Mouse (Mus musculus) small intestine, adult 2 months (tissue): ENCODE measurements around the gene Map2k3. TPM values are rescaled to one million over a fixed set of nuclear protein-coding genes. Genes with fewer than 3 reads are reported as not detected.
A peak's percentile ranks its signal among the peaks of the same experiment; 100 is the strongest.
"Not testable (repeated sequence)": the region's sequence is repeated elsewhere in the genome, so short reads cannot be mapped to it uniquely, and the experiment has no call there.

ENCODE experiments used
- H3K27ac ChIP-seq: fragments of 200-500 bp; 2 replicates; pipeline ENCODE4 v1.5.1; 2012; ENCODE audit warnings: low read depth, low read length, control low read depth, inconsistent platforms; ENCODE audit not compliant: insufficient read depth
- H3K27me3 ChIP-seq: fragments of 200-500 bp; 2 replicates; pipeline ENCODE4 v1.6.1; 2012; ENCODE audit warnings: mild to moderate bottlenecking, moderate library complexity, low read length, inconsistent platforms; ENCODE audit not compliant: control insufficient read depth, insufficient read depth
- H3K36me3 ChIP-seq: fragments of 200-500 bp; 2 replicates; pipeline ENCODE4 v1.6.1; 2012; ENCODE audit warnings: mild to moderate bottlenecking, low read length, control low read depth, inconsistent platforms; ENCODE audit not compliant: control insufficient read depth, insufficient read depth
- H3K4me1 ChIP-seq: fragments of 200-500 bp; 2 replicates; pipeline ENCODE4 v1.6.1; 2012; ENCODE audit warnings: low read length, inconsistent platforms, mixed read lengths; ENCODE audit not compliant: control insufficient read depth, insufficient read depth, insufficient read length
- H3K4me3 ChIP-seq: fragments of 200-500 bp; 2 replicates; pipeline ENCODE4 v1.5.1; 2012; ENCODE audit warnings: low read depth, mild to moderate bottlenecking, control low read depth, inconsistent platforms, low read length, moderate library complexity
- CTCF ChIP-seq: fragments of 200-500 bp; IDR thresholded peaks from 2 replicates; pipeline ENCODE4 v1.5.1; 2012; ENCODE audit warnings: low read depth, mild to moderate bottlenecking, control low read depth, inconsistent platforms, low read length, moderate library complexity, mixed read lengths; ENCODE audit not compliant: insufficient replicate concordance, insufficient read length; ENCODE audit errors: extremely low read depth
- POLR2A ChIP-seq: fragments of 200-500 bp; IDR thresholded peaks from 2 replicates; pipeline ENCODE4 v1.6.1; 2012; ENCODE audit warnings: low read depth, mild to moderate bottlenecking, control low read depth, inconsistent platforms, low read length, moderate library complexity
- WGBS: fragments of 180-500 bp; shearing (Covaris S2); methylation state at CpG from one replicate; pipeline ENCODE4 v1.1.7; 2018; 5-methylcytosine and 5-hydroxymethylcytosine counted together
- polyA plus RNA-seq: library from polyadenylated mRNA; depleted of rRNA; stranded (reverse); fragments of >200 nt; gene quantifications from 2 replicates; pipeline ENCODE4 v1.2.3, GENCODE M21; 2012; rRNA removed

The Map2k3 gene
- polyA plus RNA-seq: 71.6 and 98.9 TPM in 2 replicates

DNA sequence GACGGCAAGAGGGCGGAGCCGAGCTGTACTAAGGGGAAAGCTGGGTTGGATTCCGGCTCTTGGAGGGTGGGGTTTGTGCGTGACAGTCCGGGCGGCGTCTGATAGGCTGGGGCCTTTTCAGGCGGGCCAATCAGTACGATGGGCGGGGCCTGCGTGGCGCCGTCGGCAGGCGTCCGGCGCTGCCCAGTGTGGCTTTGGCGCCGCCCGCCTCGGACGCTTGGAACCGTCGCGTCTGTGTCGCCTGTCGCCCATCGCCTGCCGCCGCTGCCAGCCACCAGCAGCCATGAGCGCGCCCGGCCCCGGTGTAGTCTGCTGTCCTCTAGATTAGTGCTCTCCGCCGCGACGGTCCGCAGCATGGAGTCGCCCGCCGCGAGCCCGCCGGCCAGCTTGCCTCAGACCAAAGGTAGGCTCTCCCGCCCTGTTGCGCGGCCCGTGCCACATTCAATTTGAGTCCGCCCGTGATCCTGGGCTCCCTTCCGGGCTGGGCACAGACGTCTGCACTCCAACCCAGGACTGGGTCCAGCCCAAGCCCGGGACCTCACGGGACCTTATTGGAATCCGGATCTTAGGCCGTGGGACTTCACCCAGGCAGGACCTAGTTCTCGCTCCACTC lies at the start of gene Map2k3:
Gene Map2k3, plus strand, starts transcription at position 165 of the 613 bp plus-strand sequence.
- no peaks in the 10 kb centered on the region for H3K27me3 ChIP-seq
- peak within 1 kb of the TSS; percentile 83 for H3K27ac ChIP-seq
- peak within 1 kb of the TSS; percentile 86 for H3K4me3 ChIP-seq
- TF ChIP-seq CTCF: no peak
- peak; percentile 82 for TF ChIP-seq POLR2A
- WGBS: under 1% methylated on average over 59 of the region's 59 CpGs
- H3K36me3 ChIP-seq: no peaks in the 10 kb centered on the region
- H3K4me1 ChIP-seq: peaks cover 41% of the 10 kb centered on the region

DNA sequence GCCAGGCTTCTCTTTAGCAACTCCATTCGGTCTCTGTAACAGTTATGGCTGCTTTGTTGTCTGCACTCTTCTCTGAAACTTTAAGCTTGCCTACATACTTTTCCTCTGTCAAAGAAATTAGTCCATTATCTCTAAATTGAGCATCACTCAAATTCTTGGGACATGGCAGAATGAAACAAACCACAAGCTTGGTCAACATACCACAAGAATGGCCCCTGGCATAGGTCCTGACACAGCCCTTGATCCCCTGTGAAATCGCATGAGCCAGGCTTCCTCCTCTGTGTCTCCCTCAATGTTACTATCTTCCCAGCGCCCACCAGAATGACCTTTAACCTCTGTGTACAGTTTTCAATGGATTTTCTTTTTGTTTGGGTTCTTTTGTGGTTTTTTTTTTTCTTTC lies 49.4 kb upstream of the Map2k3 start:
- no peak overlapping the region for H3K27ac ChIP-seq
- 81% methylated on average over 3 of the region's 3 CpGs for WGBS
- no peak for TF ChIP-seq CTCF
- TF ChIP-seq POLR2A: no peak
- peaks cover 2% of the 10 kb centered on the region; the same call in 1 of the 2 replicates for H3K4me1 ChIP-seq
- H3K4me3 ChIP-seq: no peak overlapping the region
- H3K27me3 ChIP-seq: no peaks in the 10 kb centered on the region
- H3K36me3 ChIP-seq: no peaks in the 10 kb centered on the region

DNA sequence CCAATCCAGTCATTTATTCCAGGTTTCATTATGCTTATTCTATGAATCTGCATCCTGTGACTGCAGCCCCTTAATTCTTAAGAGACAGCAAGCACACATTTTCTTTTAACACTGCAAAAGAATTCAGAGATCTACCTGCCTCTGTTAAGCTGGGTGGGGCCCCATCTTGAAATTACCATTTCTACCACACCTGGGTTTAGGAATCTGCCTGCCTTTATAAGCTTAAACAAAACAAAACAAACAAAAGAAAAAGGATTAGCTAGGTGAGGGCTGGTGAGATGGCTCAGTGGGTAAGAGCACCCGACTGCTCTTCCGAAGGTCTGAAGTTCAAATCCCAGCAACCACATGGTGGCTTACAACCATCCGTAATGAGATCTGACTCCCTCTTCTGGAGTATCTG lies 44.8 kb upstream of the Map2k3 start:
- 68% methylated on average over 3 of the region's 3 CpGs for WGBS
- not testable (repeated sequence) for H3K4me3 ChIP-seq, H3K27me3 ChIP-seq, H3K4me1 ChIP-seq, H3K27ac ChIP-seq, H3K36me3 ChIP-seq

DNA sequence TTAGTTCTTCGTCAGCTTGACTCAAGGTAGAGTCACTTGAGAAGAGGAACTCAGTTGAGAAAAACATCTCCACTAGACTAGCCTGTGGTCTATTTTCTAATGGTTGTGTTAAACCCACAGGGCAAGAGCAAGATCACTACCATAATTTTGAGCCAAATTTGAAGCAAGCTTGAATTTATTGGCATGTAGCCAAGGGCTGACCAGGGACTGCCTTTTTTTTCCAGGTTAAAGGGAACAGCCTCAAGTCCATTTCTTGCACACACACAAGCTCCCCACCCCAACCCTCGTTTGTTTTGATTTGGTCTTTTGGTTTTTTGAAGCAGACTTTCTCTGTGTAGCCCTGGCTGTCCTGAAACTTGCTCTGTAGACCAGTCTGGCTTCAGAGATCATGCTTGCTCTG lies 42.0 kb upstream of the Map2k3 start:
- Histone ChIP-seq H3K27ac (no peak overlapping the region), H3K4me1 (no peaks in the 10 kb centered on the region), H3K4me3 (no peak overlapping the region), H3K36me3 (no peaks in the 10 kb centered on the region), H3K27me3 (no peaks in the 10 kb centered on the region)
- TF ChIP-seq CTCF (no peak), POLR2A (no peak)
- WGBS: 56% methylated on average over 2 of the region's 2 CpGs

DNA sequence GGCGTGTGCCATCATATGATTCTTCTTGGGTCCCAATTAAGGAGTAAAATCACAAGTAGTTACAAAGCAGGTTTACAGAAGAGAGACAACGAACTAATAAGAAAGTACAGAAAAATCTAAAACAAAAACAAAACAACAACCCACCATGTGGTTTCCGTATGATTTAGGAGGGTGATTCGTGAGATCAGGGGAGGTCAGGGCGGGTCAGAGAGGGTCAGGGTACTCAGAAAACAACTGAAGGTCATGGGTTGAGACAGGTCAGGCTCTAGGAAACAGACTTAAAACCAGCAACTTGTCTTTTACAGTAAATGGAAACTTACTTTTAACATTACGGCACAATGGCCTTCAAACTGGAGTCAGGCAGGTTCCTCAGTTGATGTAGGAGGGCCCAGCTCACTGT lies 41.5 kb upstream of the Map2k3 start:
- WGBS: 62% methylated on average over 6 of the region's 6 CpGs
- no peaks in the 10 kb centered on the region for H3K27me3 ChIP-seq
- no peaks in the 10 kb centered on the region for H3K4me1 ChIP-seq
- H3K36me3 ChIP-seq: no peaks in the 10 kb centered on the region
- H3K4me3 ChIP-seq: no peak overlapping the region
- H3K27ac ChIP-seq: no peak overlapping the region
- no peak for TF ChIP-seq CTCF
- TF ChIP-seq POLR2A: no peak

DNA sequence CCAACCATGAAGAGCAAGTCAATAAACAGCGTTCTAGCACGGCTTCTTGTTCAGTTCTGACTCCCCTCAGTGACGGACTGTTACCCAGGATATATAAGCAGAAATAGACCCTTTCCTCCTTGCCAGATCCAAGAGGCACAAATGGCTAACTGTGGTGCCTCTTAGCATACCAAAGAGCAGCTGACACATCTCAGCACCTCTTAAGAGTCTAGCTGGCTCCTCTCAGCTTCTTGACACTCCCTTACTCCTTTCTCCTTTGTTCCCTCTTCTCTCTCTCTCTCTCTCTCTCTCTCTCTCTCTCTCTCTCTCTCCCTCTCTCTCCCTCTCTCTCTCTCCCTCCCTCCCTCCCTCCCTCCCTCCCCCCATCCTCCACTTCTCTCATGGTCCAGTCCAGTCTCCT lies 41.1 kb upstream of the Map2k3 start:
- 65% methylated on average over 3 of the region's 3 CpGs for whole genome bisulfite sequencing
- Histone ChIP-seq H3K36me3 (no peaks in the 10 kb centered on the region), H3K27ac (no peak overlapping the region), H3K4me3 (no peak overlapping the region), H3K27me3 (no peaks in the 10 kb centered on the region), H3K4me1 (no peaks in the 10 kb centered on the region)
- TF ChIP-seq POLR2A (no peak), CTCF (no peak)

DNA sequence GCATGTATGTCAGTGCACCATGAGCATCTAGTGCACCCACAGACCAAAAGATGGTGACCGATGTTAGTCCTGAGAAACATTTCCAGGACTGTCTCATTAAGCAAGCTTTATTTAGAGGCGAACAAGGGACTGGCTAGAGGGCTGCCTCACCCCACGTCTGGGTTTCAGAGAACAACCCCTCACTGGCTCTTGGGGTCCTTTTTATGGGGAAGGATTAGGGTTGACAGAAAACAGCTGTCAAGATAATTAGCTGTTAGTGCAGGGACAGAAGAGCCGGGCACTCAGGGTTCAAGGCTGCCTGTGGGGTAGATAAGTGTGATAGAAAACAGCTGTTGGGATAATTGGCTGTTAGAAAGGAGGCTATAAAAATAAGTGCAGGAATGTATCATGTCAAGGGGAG lies 35.9 kb upstream of the Map2k3 start:
- H3K36me3 ChIP-seq: no peaks in the 10 kb centered on the region
- H3K4me3 ChIP-seq: no peak overlapping the region
- WGBS: 37% methylated on average over 4 of the region's 4 CpGs
- H3K4me1 ChIP-seq: no peaks in the 10 kb centered on the region
- H3K27ac ChIP-seq: no peak overlapping the region
- no peak for TF ChIP-seq POLR2A
- TF ChIP-seq CTCF: no peak
- H3K27me3 ChIP-seq: no peaks in the 10 kb centered on the region

DNA sequence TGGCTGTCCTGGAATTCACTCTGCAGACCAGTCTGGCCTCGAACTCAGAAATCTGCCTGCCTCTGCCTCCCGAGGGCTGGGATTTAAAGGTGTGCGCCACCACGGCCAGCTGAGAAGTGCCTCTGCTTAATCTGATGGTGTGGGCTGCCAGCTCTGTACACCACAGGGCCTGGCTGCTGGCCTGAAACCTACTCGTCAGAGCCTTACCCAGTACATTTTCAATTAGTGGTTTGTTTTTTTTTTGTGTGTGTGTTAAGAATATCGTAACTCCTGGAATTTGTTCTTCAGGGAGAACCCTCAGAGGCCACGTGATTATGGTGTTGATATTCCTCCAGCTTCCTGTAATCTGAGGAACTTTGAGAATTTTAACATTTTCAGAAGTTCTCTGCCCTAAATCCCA lies 29.8 kb upstream of the Map2k3 start:
- no peak for TF ChIP-seq POLR2A
- TF ChIP-seq CTCF: no peak
- 74% methylated on average over 7 of the region's 7 CpGs for WGBS
- H3K4me1 ChIP-seq: no peaks in the 10 kb centered on the region
- H3K27ac ChIP-seq: no peak overlapping the region
- no peaks in the 10 kb centered on the region for H3K27me3 ChIP-seq
- H3K4me3 ChIP-seq: no peak overlapping the region
- H3K36me3 ChIP-seq: peaks cover 5% of the 10 kb centered on the region; the same call in 1 of the 2 replicates
